Mouse (Mus musculus): ENCODE data around the gene Fgd2.

- TF ChIP-seq CTCF (IDR thresholded peaks at IDR 0.05; ENCODE audit: borderline replicate concordance, control insufficient read depth, extremely low read depth, insufficient read depth, low read length, poor library complexity), result no peak
- no peak for TF ChIP-seq POLR2A (IDR thresholded peaks at IDR 0.05; ENCODE audit: control insufficient read depth, extremely low read depth, insufficient read depth, low read length, poor library complexity)
These were observed 19.5 kb downstream of the Fgd2 start for GRCm38 (mm10) chr17:29380241-29380640.

All from thymus, adult 2 months (tissue).